Mouse (Mus musculus) brown adipose tissue, adult 24 weeks (tissue): ENCODE measurements at regions not wholly inside any gene's neighbourhood (a gene's known extent, or its start where the extent isn't known, plus 50 kb on each side); places are given as distances from the start of the nearest gene placed in this dataset.

Experiments used
- H3K27ac ChIP-seq: fragments of 200-500 bp; replicated peaks from 2 replicates; pipeline ENCODE4 v1.5.1; 2012; ENCODE audit warnings: low read depth, mild to moderate bottlenecking, low read length
- H3K4me1 ChIP-seq: fragments of 200-500 bp; 2 replicates; pipeline ENCODE4 v1.6.1; 2012; ENCODE audit warnings: low read length, mixed read lengths; ENCODE audit not compliant: control insufficient read depth, insufficient read depth, insufficient read length
- H3K4me3 ChIP-seq: fragments of 200-500 bp; 2 replicates; pipeline ENCODE4 v1.5.1; 2012; ENCODE audit warnings: low read depth, mild to moderate bottlenecking, low read length, moderate library complexity; ENCODE audit not compliant: insufficient read depth

GRCm38 (mm10) chr7:133440711-133441110, 161.2 kb downstream of the Tex36 start:
- peaks cover 11% of the 10 kb centered on the region; the same call in 1 of the 2 replicates for H3K4me1 ChIP-seq
- H3K4me3 ChIP-seq, result no peak overlapping the region
- no peak overlapping the region for H3K27ac ChIP-seq

DNA sequence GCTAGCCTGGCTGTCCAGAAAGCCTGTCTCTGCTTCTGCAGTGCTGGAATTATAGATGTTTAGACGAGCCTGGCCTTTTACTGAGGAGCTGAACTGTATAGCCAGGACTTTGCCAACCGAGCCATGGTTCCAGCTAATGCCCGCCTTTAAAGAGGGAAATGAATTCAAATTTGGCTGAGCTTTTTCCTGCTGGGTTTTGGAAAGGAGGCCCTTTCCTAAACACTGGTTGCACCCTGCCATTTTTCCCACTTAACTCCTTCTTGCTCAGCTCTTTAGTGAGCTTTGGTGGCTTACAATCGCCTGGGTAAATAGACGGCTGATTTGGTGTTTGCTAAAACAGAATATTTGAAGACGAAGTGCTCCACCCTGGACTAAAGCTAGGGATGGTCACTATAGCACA, 161.9 kb downstream of the Tex36 start:
- no peak overlapping the region for H3K4me3 ChIP-seq
- H3K27ac ChIP-seq, result no peak overlapping the region
- H3K4me1 ChIP-seq, result peaks cover 11% of the 10 kb centered on the region; the same call in 1 of the 2 replicates

GRCm38 (mm10) chr7:133438631-133439030, 163.3 kb downstream of the Tex36 start:
- Histone ChIP-seq H3K4me1 (peaks cover 11% of the 10 kb centered on the region; the same call in 1 of the 2 replicates), H3K4me3 (no peak overlapping the region), H3K27ac (no peak overlapping the region; the same call in 1 of the 2 replicates)

GRCm38 (mm10) chr7:133437866-133438265, 164.1 kb downstream of the Tex36 start:
- peaks cover 11% of the 10 kb centered on the region; the same call in 1 of the 2 replicates for H3K4me1 ChIP-seq
- peak overlapping the region; percentile 83 for H3K27ac ChIP-seq
- H3K4me3 ChIP-seq, result no peak overlapping the region

- H3K27ac ChIP-seq, result no peak overlapping the region
- H3K4me1 ChIP-seq, result peaks cover 11% of the 10 kb centered on the region; the same call in 1 of the 2 replicates
- no peak overlapping the region for H3K4me3 ChIP-seq
Measured at GRCm38 (mm10) chr7:133435596-133436357, 166.2 kb downstream of the Tex36 start.

- Histone ChIP-seq H3K4me1 (peaks cover 11% of the 10 kb centered on the region; the same call in 1 of the 2 replicates), H3K27ac (no peak overlapping the region), H3K4me3 (no peak overlapping the region)
Measured at GRCm38 (mm10) chr7:133434027-133434820, 167.7 kb downstream of the Tex36 start.

DNA sequence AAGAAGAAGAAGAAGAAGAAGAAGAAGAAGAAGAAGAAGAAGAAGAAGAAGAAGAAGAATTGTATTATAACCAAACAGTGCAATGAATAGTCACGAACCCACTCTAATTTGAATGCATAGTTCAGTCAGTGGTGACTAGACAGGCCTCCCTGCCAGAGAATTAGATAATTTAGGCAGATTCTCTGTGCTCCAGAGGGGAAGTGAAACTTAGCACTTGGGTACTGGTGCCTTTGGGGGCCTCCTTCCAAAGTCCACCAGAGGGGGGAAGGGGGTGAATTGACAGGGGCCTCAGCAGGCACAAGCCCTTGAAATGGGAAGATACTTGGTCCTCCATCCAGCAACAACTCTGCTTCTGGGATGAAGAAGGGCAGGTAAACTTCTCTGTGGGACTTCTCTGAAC, 169.6 kb downstream of the Tex36 start:
- H3K4me3 ChIP-seq, result no peak overlapping the region
- no peak overlapping the region for H3K27ac ChIP-seq
- H3K4me1 ChIP-seq, result peaks cover 3% of the 10 kb centered on the region; the same call in 1 of the 2 replicates

DNA sequence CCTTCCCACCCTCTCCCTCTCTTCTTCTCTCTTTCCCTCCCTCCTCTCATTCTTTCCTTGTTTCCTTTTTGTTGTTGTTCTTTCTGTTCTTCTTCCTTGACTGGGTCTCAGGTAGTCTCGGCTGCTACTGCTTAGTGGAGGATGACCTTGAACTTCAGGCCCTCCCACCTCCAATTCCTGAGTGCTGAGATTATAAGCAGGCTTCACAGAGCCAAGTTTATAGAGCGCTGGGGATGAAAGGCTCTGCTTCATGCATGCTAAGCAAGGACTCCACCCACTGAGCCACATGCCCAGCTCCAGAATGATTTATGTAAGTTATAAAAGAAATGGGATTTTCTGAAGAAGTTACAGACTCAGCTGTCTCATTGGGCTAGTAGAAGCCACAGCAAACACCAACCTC, 199.9 kb downstream of the Tex36 start:
- no peak overlapping the region for H3K4me3 ChIP-seq
- no peaks in the 10 kb centered on the region for H3K4me1 ChIP-seq

GRCm38 (mm10) chr7:133400691-133401090, 201.3 kb downstream of the Tex36 start:
- no peak overlapping the region for H3K4me3 ChIP-seq
- no peaks in the 10 kb centered on the region for H3K4me1 ChIP-seq
- H3K27ac ChIP-seq, result no peak overlapping the region

More for the DNA sequence above, 199.9 kb downstream of the Tex36 start:
- H3K27ac ChIP-seq, result no peak overlapping the region

- no peak overlapping the region for H3K27ac ChIP-seq
- H3K4me1 ChIP-seq, result no peaks in the 10 kb centered on the region
- no peak overlapping the region for H3K4me3 ChIP-seq
Measured at GRCm38 (mm10) chr7:133388716-133389115, 213.2 kb downstream of the Tex36 start.

DNA sequence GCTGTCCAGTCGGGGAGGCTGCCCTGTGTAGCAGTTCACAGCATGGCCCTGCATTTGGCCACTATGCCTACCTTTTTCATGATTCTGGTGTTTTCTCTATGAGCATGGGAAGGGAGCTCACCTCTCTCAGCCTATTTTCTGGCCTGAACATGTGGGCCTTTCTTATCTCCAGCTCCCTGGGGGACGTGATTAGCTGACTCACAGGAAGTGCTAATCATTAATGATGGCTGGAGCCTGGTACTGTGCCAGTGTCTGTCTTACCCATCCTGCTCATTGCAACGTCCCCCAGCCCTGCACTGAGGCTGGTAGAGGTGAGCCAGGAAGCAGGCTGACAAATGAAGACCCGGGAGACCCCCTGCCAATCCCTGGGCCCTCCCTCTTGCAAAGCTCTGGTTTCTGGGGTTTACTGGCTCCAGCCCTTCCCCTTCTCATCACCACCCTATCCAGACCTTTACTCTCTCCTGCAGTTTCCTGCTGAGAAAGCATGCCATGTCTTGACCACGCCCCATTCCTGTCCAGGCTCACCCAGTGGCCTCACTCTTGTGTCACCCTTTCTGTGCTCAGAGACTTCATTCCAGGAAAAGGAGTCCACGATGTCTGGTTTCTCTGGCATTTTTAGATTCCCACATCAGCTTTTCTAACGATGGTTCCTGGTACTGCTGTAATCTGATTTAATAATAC, 219.8 kb downstream of the Tex36 start:
- no peak overlapping the region for H3K27ac ChIP-seq
- no peak overlapping the region for H3K4me3 ChIP-seq
- H3K4me1 ChIP-seq, result no peaks in the 10 kb centered on the region

DNA sequence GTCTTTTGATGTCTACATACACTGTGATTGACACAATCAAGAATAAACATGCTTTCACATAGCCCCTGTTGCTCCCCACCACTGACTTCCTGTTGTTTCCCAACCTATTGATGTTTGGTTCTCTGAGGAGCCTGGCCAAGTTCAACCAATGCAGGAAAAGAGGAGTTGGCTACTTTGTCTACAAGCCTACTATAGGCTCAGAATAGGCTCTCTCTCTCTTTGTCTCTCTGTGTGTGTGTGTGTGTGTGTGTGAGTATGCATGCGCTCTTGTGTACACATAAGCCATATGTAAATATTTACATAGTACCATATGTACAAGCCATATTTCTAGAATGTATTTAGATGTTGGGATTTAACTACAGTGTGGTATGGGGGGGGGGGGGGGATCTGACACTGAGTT, 222.6 kb downstream of the Tex36 start:
- H3K4me3 ChIP-seq, result no peak overlapping the region
- H3K27ac ChIP-seq, result no peak overlapping the region
- no peaks in the 10 kb centered on the region for H3K4me1 ChIP-seq

DNA sequence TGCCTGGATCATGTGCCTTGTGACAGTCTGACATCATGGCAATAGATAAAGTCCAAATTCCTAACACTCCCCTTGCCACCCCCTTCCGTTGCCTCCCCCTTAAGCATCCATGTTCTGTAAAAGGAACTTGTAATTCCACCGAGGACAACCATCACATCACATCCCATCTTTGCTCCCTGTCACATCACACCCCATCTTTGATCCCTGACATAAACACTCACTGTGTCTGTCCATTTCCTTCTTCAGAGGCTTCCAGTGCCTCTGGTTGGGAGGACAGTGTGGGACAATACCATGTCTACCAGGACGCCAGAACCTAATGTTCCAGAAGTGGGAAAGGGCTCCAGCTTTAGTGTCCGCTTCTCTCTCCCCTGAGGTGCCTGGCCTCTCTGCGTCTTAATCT, 223.6 kb downstream of the Tex36 start:
- Histone ChIP-seq H3K27ac (no peak overlapping the region), H3K4me1 (no peaks in the 10 kb centered on the region), H3K4me3 (no peak overlapping the region)

GRCm38 (mm10) chr7:133376833-133377484, 225.0 kb downstream of the Tex36 start:
- no peak overlapping the region for H3K4me3 ChIP-seq
- no peak overlapping the region for H3K27ac ChIP-seq
- H3K4me1 ChIP-seq, result no peaks in the 10 kb centered on the region

- Histone ChIP-seq H3K27ac (no peak overlapping the region), H3K4me1 (no peaks in the 10 kb centered on the region), H3K4me3 (no peak overlapping the region)
Measured at GRCm38 (mm10) chr7:133372695-133373094, 229.3 kb downstream of the Tex36 start.
